Mouse (Mus musculus) heart, embryonic 11.5 days (tissue): ENCODE results near the gene Ghrl. TPM values are rescaled to one million over a fixed set of nuclear protein-coding genes. Genes with fewer than 3 reads are reported as not detected.
"Not testable (repeated sequence)": the region's sequence is repeated elsewhere in the genome, so short reads cannot be mapped to it uniquely, and the experiment has no call there.

Source experiments
- ATAC-seq: fragments of 200-750 bp; cut with Nextera tagmentation; replicated peaks from 2 replicates; pipeline ENCODE4 v1.8.0; 2017; ENCODE audit warnings: moderate library complexity; ENCODE audit not compliant: insufficient number of reproducible peaks, low FRiP score, low TSS enrichment
- H3K27ac ChIP-seq: fragments of 300-500 bp; sonication (generic); 2 replicates; pipeline ENCODE4 v1.5.1; 2014; ENCODE audit warnings: mild to moderate bottlenecking, low read depth, low read length
- H3K27me3 ChIP-seq: fragments of 300-500 bp; sonication (generic); 2 replicates; pipeline ENCODE4 v1.6.1; 2014; ENCODE audit warnings: mild to moderate bottlenecking, low read length, mixed read lengths; ENCODE audit not compliant: control insufficient read depth, insufficient read depth
- H3K36me3 ChIP-seq: fragments of 300-500 bp; sonication (generic); 2 replicates; pipeline ENCODE4 v1.6.1; 2014; ENCODE audit warnings: mild to moderate bottlenecking, low read length, moderate library complexity, mixed read lengths; ENCODE audit not compliant: control insufficient read depth, insufficient read depth
- H3K4me1 ChIP-seq: fragments of 300-500 bp; sonication (generic); 2 replicates; pipeline ENCODE4 v1.6.1; 2014; ENCODE audit warnings: low read length; ENCODE audit not compliant: control insufficient read depth, insufficient read depth
- H3K4me2 ChIP-seq: fragments of 300-500 bp; sonication (generic); 2 replicates; pipeline ENCODE4 v1.6.1; 2014; ENCODE audit warnings: mild to moderate bottlenecking, moderate library complexity
- H3K4me3 ChIP-seq: fragments of 300-500 bp; sonication (generic); 2 replicates; pipeline ENCODE4 v1.5.1; 2014; ENCODE audit warnings: low read depth, low read length
- H3K9ac ChIP-seq: fragments of 300-500 bp; sonication (generic); 2 replicates; pipeline ENCODE4 v1.6.1; 2014; ENCODE audit warnings: mild to moderate bottlenecking, low read depth, low read length, moderate library complexity
- H3K9me3 ChIP-seq: fragments of 300-500 bp; sonication (generic); replicated peaks from 2 replicates; pipeline ENCODE4 v1.6.1; 2016; ENCODE audit warnings: low read length; ENCODE audit not compliant: control insufficient read depth
- WGBS: fragments of 180-500 bp; shearing (Covaris S2); extraction: QIAGEN DNeasy Blood & Tissue Kit; methylation state at CpG from one replicate; pipeline ENCODE4 v1.1.7; 2014; ENCODE audit not compliant: insufficient replicate concordance; 5-methylcytosine and 5-hydroxymethylcytosine counted together
- polyA plus RNA-seq: library from polyadenylated mRNA; unstranded; fragments of >200 nt; fragmentation: Nextera tagmentation; extraction: Ambion mirVana; gene quantifications from 2 replicates; pipeline ENCODE4 v1.2.1, GENCODE M21; 2014

Ghrl gene
- polyA plus RNA-seq, 1 experiment from 2014 or later = 0.69 TPM

DNA sequence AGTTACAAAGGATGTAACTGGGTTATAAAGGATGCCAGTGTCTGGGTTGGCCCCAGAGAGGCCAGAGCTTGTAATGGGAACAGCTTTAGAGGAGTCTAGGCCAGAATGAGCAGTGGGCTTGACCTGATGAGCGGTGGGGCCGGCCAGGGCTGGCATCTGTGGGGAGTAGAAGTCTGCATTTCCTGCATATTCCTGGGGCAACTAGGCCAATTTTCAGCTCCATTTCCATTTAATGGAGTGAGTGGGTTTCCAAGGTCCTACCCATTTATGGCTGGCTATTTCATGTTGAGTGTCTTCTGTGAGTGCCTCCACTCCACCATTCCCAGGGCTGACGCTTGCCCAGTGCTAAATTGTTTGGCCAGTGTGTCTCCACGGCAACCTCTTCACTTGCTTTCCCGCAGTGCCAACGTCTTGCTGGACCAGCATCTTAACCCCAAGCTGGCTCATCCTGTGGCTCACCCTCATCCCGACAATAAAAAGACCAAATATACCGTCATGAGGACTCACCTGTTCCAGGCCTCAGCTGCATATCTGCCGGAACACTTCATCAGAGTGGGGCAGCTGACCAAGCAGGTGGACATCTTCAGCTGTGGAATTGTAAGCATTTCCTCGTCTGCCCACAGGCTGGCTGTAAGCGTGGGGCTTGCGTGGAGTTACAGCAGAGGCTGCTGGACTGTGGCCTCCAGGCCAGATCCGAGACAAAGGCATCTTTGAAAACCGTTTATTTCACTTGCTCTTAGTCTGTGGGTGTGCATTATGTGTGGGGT is 41.3 kb downstream of the Ghrl start:
- Histone ChIP-seq H3K4me2 (no peak overlapping the region), H3K27me3 (no peaks in the 10 kb centered on the region), H3K36me3 (no peaks in the 10 kb centered on the region), H3K4me1 (no peaks in the 10 kb centered on the region), H3K9me3 (no peaks in the 10 kb centered on the region), H3K9ac (no peak overlapping the region), H3K27ac (no peak overlapping the region), H3K4me3 (no peak overlapping the region)
- WGBS = 77% methylated on average over 14 of the region's 14 CpGs
- ATAC-seq = no peak

DNA sequence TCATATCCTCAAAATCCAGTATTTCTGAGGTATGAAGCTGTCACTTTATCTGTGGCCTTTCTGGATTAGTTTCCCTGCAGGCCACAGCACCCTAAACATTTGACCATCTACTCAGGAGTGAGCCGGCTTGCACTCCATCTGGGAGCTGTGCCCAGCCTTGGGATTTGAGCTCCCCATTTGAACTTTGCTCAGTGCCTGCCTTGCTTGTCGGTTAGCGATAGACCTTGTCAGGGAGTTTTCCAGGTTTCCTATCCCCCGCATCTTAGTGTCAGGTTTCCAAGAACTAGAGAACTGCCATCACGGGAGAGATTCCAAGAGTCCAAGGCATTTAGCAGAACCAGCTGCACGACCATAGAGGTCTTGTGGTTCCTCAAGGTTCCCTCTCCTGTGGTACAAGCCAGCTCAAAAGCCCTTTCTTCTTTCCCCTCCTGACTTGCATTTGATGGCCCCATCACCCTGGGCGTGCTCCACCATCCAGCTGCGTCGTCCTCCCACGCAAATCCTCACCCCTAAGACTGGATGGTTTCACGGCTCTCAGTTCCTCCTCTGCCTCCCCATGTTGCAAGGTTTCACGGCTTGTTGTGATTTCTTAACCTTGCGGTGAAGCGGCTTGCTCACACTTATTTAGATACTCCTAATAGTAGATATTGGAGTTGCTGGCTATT is 42.5 kb downstream of the Ghrl start:
- Histone ChIP-seq H3K4me1 (no peaks in the 10 kb centered on the region), H3K4me3 (no peak overlapping the region), H3K36me3 (no peaks in the 10 kb centered on the region), H3K27ac (no peak overlapping the region), H3K9ac (no peak overlapping the region), H3K9me3 (no peaks in the 10 kb centered on the region), H3K27me3 (no peaks in the 10 kb centered on the region), H3K4me2 (no peak overlapping the region)
- 69% methylated on average over 14 of the region's 14 CpGs for WGBS
- no peak for ATAC-seq

DNA sequence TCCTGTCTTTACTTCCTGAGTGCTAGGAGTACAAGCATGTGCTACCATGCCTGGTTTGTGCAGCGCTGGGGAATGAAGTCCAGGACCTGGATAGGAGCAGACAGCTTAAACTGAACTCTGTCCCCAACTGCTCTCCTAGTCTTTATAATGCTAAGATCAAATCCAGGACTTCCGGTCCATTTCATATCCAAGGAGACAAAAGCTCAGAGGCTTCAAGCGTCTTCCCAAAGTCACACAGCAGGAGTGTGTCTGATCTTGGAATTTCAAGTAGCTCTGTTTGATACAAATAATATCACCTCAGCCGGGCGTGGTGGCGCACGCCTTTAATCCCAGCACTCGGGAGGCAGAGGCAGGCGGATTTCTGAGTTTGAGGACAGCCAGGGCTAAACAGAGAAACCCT is 43.7 kb downstream of the Ghrl start:
- no peak for ATAC-seq
- Histone ChIP-seq H3K9me3 (no peaks in the 10 kb centered on the region), H3K4me2 (no peak overlapping the region), H3K27me3 (no peaks in the 10 kb centered on the region), H3K4me1 (no peaks in the 10 kb centered on the region), H3K36me3 (no peaks in the 10 kb centered on the region), H3K27ac (no peak overlapping the region), H3K4me3 (no peak overlapping the region), H3K9ac (no peak overlapping the region)
- 90% methylated on average over 9 of the region's 9 CpGs for WGBS

DNA sequence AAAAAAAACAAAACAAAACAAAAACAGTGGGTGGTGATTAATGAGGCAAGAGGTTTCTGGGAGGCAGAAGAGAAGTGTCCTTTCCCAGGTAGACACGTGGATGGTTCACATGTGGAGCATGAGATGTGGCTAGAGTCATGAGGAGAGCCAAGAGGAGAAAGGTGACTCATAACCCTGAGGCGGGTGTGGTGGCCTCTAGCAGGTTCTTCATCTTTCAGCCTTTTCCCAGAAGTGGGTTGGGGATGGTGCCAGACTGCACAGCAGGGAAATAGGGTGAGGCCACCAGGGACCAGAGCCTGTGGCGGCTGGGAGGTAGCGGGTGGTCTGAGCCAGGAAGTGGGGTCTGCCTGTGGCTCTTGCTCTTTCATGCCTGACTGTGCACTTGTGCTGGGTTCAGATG is 44.4 kb downstream of the Ghrl start:
- H3K4me1 ChIP-seq = no peaks in the 10 kb centered on the region
- H3K4me2 ChIP-seq = no peak overlapping the region
- no peak overlapping the region for H3K27ac ChIP-seq
- 69% methylated on average over 4 of the region's 4 CpGs for WGBS
- no peak overlapping the region for H3K4me3 ChIP-seq
- ATAC-seq = no peak
- H3K9me3 ChIP-seq = no peaks in the 10 kb centered on the region
- H3K9ac ChIP-seq = no peak overlapping the region
- H3K36me3 ChIP-seq = no peaks in the 10 kb centered on the region
- no peaks in the 10 kb centered on the region for H3K27me3 ChIP-seq

DNA sequence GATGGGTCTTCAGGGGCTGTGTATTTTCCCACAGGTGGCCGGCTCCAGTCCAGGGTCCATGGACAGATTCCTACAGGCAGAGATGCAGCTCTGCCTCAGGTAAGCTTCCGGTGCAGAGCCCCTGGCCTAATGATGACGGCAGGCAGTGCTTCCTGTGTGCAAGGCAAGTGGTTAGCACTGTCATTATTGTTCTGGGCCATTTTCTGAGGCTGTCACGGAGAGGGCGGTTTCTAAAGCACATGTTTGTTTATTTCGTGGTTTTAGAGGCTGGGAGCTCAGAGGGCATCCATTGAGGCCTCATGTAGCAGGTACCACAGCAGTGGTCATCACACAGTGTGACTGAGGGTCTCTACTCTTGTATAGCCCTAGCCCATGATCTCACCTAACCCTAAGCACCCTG is 46.7 kb downstream of the Ghrl start:
- no peak overlapping the region for H3K4me2 ChIP-seq
- H3K27me3 ChIP-seq = no peaks in the 10 kb centered on the region
- WGBS = 74% methylated on average over 6 of the region's 6 CpGs
- no peaks in the 10 kb centered on the region for H3K36me3 ChIP-seq
- no peak overlapping the region for H3K9ac ChIP-seq
- no peaks in the 10 kb centered on the region for H3K9me3 ChIP-seq
- no peak overlapping the region for H3K27ac ChIP-seq
- H3K4me3 ChIP-seq = no peak overlapping the region
- ATAC-seq = no peak
- peaks cover 15% of the 10 kb centered on the region for H3K4me1 ChIP-seq

DNA sequence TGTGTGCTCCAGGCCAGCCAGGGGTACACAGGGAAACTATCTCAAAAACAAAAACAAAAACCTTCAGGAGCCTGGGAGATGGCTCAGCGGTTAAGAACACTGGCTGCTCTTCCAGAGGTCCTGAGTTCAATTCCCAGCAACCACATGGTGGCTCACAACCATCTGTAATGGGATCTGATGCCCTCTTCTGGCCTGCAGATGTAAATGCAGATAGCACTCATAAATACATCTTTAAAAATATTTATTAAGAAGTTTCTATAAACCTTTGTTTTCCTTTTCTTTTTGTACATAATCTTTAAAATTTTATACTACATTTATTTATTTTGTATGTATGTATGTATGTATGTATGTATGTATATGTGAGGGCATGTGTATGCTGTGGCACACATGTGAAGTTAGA is 47.7 kb downstream of the Ghrl start:
- not testable (repeated sequence) for H3K4me3 ChIP-seq, H3K4me2 ChIP-seq, H3K9ac ChIP-seq, H3K36me3 ChIP-seq, H3K27me3 ChIP-seq, ATAC-seq, H3K27ac ChIP-seq, H3K9me3 ChIP-seq
- peaks cover 15% of the 10 kb centered on the region for H3K4me1 ChIP-seq
- 76% methylated on average over 1 of the region's 1 CpGs for WGBS

DNA sequence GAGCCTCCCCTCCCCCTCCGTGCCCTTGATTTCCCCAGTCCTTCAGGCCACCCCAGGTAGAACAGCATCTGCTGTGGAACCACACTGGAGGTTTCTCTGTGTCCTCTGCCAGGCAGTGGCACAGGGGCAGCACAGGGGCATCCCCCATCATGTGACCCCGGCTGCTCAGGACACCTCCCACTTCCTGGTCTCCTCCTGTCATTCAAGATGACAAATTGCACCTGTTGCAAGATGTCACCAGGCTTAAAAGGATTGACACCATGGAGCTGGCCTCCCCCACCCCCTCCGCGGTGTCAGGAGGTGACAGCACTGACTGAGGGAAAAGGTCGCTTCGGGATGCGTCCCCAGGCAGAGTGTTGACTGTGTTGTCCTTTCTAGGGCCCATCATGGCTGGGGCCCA is 49.9 kb downstream of the Ghrl start:
- ATAC-seq = no peak

DNA sequence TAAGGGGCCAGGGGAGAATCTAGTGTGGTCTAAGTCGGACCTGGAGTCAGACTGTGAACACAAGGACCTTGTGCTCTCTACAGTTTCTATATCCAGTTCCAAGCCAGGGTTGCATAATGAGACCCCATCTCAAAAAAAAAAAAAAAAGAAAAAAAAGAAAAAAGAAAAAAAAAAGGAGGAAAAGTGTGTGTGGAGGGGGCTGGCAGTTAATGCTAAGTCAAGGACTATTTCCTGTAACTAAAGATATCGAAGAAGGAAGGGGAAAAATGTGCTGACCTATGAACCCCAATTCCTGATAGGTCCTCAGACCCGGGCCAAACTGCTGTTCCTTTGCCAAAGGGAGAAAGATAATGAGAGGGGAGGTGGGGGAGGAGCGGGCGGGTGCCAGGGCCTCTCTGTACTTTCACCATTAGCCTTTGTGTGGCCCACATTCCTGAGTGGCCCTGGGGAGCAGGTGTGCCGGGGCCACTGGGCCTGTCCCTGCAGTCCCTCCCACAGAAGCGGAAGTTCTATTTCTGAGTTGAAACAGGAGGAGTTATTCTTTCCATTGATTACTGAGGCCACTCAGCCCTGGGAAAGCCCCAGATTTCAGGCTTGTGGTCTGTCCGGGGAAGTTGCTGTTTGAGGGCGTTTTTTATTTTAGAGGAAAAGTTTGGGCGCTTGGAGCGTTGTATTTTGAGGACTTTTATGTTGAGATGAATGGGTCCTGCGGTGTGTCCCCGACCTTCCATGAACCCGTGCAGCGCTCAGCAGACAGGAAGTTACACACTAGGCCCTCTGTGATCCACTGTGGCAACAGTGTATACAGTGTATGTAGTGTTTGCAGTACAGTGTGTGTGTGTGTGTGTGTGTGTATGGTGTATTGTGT is 51.2 kb downstream of the Ghrl start:
- ATAC-seq = peak; percentile 52
- Histone ChIP-seq H3K4me1 (peaks cover 15% of the 10 kb centered on the region), H3K27me3 (no peaks in the 10 kb centered on the region), H3K9me3 (no peaks in the 10 kb centered on the region), H3K36me3 (no peaks in the 10 kb centered on the region), H3K27ac (peak overlapping the region; percentile 73), H3K4me3 (no peak overlapping the region), H3K9ac (no peak overlapping the region), H3K4me2 (0 out of 2 replicates have a peak overlapping the region, but pooled peaks have one; percentile 22)
- 45% methylated on average over 15 of the region's 15 CpGs for WGBS

More for the DNA sequence above, 49.9 kb downstream of the Ghrl start:
- 49% methylated on average over 7 of the region's 7 CpGs for WGBS
- no peak overlapping the region for H3K4me3 ChIP-seq
- H3K36me3 ChIP-seq = no peaks in the 10 kb centered on the region
- no peak overlapping the region for H3K27ac ChIP-seq
- H3K4me1 ChIP-seq = peaks cover 15% of the 10 kb centered on the region
- no peaks in the 10 kb centered on the region for H3K9me3 ChIP-seq
- no peak overlapping the region for H3K4me2 ChIP-seq
- H3K27me3 ChIP-seq = no peaks in the 10 kb centered on the region
- no peak overlapping the region for H3K9ac ChIP-seq
